Mouse (Mus musculus) ZHBTc4 (cell line): ENCODE measurements at regions not wholly inside any gene's neighbourhood (a gene's known extent, or its start where the extent isn't known, plus 50 kb on each side); places are given as distances from the start of the nearest gene placed in this dataset.

Experiments used
- DNase-seq: peaks from one replicate; pipeline ENCODE4 v3.0.0-alpha.2; 2011; ENCODE audit warnings: low read depth, low spot score

- no peak for DNase-seq
Observed at GRCm38 (mm10) chr14:25052175-25052574, 406.8 kb upstream of the Zmiz1 start.

- DNase-seq = no peak
Observed at GRCm38 (mm10) chr14:25059351-25059750, 399.6 kb upstream of the Zmiz1 start.

GRCm38 (mm10) chr14:25060285-25060684 lies 398.7 kb upstream of the Zmiz1 start:
- peak; percentile 13 for DNase-seq

GRCm38 (mm10) chr14:25063090-25063489 lies 395.9 kb upstream of the Zmiz1 start:
- DNase-seq = no peak

GRCm38 (mm10) chr14:25064190-25064947 lies 394.6 kb upstream of the Zmiz1 start:
- DNase-seq = no peak

- DNase-seq = no peak
Observed at GRCm38 (mm10) chr14:25067435-25067834, 391.6 kb upstream of the Zmiz1 start.

- no peak for DNase-seq
Observed at GRCm38 (mm10) chr14:25068430-25068829, 390.6 kb upstream of the Zmiz1 start.

- no peak for DNase-seq
Observed at GRCm38 (mm10) chr14:25073143-25073542, 385.8 kb upstream of the Zmiz1 start.

- DNase-seq = no peak
Observed at GRCm38 (mm10) chr14:25074022-25074800, 384.8 kb upstream of the Zmiz1 start.

GRCm38 (mm10) chr14:25074891-25075290 lies 384.1 kb upstream of the Zmiz1 start:
- DNase-seq = no peak

GRCm38 (mm10) chr14:25080431-25080830 lies 378.6 kb upstream of the Zmiz1 start:
- peak; percentile 55 for DNase-seq

- no peak for DNase-seq
Observed at GRCm38 (mm10) chr14:25083847-25084246, 375.1 kb upstream of the Zmiz1 start.

- no peak for DNase-seq
Observed at GRCm38 (mm10) chr14:25096786-25097185, 362.2 kb upstream of the Zmiz1 start.

- no peak for DNase-seq
Observed at GRCm38 (mm10) chr14:25105391-25105790, 353.6 kb upstream of the Zmiz1 start.

GRCm38 (mm10) chr14:25106451-25106850 lies 352.5 kb upstream of the Zmiz1 start:
- DNase-seq = no peak

GRCm38 (mm10) chr14:25108101-25108652 lies 350.8 kb upstream of the Zmiz1 start:
- DNase-seq = peak; percentile 73

- DNase-seq = peak; percentile 64
Observed at GRCm38 (mm10) chr14:25108701-25109290, 350.2 kb upstream of the Zmiz1 start.

- DNase-seq = no peak
Observed at GRCm38 (mm10) chr14:25109691-25110090, 349.3 kb upstream of the Zmiz1 start.

- no peak for DNase-seq
Observed at GRCm38 (mm10) chr14:25112832-25113231, 346.2 kb upstream of the Zmiz1 start.

- DNase-seq = no peak
Observed at GRCm38 (mm10) chr14:25113326-25113725, 345.7 kb upstream of the Zmiz1 start.

- peak; percentile 78 for DNase-seq
Observed at GRCm38 (mm10) chr14:25116424-25116823, 342.6 kb upstream of the Zmiz1 start.

GRCm38 (mm10) chr14:25119999-25120398 lies 339.0 kb upstream of the Zmiz1 start:
- DNase-seq = no peak
